Mouse (Mus musculus) olfactory bulb, adult 2 months (tissue): Measurements from ENCODE around the gene Clps.

ENCODE experiments used
- CTCF ChIP-seq: fragments of 200-500 bp; IDR thresholded peaks from 2 replicates; pipeline ENCODE4 v1.5.1; 2012; ENCODE audit warnings: low read depth, mild to moderate bottlenecking, low read length, moderate library complexity; ENCODE audit not compliant: insufficient read depth
- POLR2A ChIP-seq: fragments of 200-500 bp; IDR thresholded peaks from 2 replicates; pipeline ENCODE4 v1.6.1; 2012; ENCODE audit warnings: mild to moderate bottlenecking, low read depth, low read length, moderate library complexity; ENCODE audit not compliant: insufficient read depth

GRCm38 (mm10) chr17:28528043-28528351 is 32.6 kb downstream of the Clps start:
- TF ChIP-seq CTCF (peak; percentile 89), POLR2A (no peak)
